Mouse (Mus musculus) spleen, postnatal 0 days (tissue): ENCODE data around the gene Ankrd13c. TPM values are rescaled to one million over a fixed set of nuclear protein-coding genes. Genes with fewer than 3 reads are reported as not detected.

Experiments
- polyA plus RNA-seq: library from polyadenylated mRNA; unstranded; fragments of >200 nt; fragmentation: Nextera tagmentation; extraction: Ambion mirVana; gene quantifications from 2 replicates; pipeline ENCODE4 v1.2.1, GENCODE M21; 2015

Gene Ankrd13c
- polyA plus RNA-seq = 12.6 and 13.0 TPM in 2 replicates

GRCm38 (mm10) chr3:157946843-157947358 is at the start of gene Ankrd13c:
Gene Ankrd13c (plus strand): TSS chr3:157947239.

DNA sequence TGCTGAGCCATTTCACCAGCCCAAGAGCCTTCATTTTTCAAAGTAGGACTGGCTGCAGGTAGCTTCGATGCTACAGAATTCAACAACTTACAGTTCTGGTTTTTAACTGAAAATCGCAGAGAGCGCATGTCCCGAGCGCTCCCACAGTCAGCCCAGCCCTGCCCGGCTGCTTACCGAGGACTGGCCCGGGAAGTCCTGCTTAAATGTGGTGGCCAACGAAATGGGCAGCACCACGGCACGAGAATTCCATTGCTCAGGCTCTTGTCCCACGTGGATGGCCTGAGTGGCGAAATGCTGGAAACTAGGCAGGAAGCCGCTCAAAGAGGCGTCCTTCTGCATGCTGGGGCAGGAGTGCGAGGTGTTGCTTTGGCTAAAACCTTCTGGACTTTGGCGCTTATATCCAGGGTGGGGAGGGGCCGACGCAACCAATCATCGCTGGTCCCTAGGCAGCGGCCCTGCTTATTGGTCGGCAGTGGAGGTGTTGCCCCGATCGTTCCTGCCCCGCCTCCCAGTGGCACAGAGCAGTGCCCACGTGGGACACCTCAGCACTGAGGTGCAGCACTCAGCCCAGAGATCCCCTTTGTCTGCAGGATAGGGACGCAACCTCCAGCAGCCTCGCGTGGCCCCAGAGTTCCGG is 22.2 kb upstream of the Ankrd13c start, which contains the start of gene Cth:
Cth (minus strand) TSS at position 386 of the 637 bp plus-strand sequence.

DNA sequence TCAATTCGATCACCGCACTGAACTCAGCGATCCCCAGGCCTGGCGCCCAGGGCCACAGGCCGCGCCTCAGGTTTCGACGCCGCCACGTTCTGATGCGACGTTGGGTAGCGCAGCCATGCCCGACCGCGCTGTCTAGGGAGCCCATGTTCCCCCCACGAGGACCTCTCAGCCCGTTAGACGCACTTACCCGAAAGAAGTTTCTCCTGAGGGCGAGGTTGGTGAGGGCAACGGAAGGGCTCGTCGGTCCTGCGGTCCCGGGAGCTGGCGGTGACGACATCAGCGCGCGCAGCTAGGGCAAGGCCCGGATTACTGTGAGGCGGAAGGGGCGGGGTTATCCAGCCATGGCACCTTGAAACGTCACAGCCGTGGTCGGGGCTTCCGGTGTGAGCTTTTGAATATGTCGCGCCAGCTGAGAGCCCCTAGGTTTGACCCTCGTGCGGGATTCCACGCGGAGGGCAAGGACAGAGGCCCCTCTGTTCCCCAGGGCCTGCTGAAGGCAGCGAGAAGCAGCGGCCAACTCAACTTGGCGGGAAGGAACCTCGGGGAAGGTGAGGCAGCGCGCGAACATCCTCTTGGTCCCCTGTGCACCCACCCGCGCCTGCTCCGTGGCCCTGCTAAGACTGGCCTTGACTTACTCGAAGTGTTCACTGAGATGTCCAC is 89.4 kb downstream of the Ankrd13c start, which contains the start of the genes Srsf11 and Lrrc40:
Srsf11 (minus strand) TSS at position 311 of the 660 bp plus-strand sequence.
Lrrc40 (plus strand) TSS at position 334 of the 660 bp plus-strand sequence.

Other genes with a start within 250 kb of the Ankrd13c start
- gene Cth, start 22.2 kb upstream of the Ankrd13c start, polyA plus RNA-seq = 0.82 and 0.99 TPM in 2 replicates
- 194 and 199 TPM in 2 replicates for gene Srsf11, start 89.4 kb downstream of the Ankrd13c start, polyA plus RNA-seq
- 28.6 and 30.3 TPM in 2 replicates for gene Lrrc40, start 89.4 kb downstream of the Ankrd13c start, polyA plus RNA-seq